Mouse (Mus musculus) erythroblast, embryonic 14.5 days (primary cell): ENCODE data around the gene Kif22. TPM values are rescaled to one million over a fixed set of nuclear protein-coding genes. Genes with fewer than 3 reads are reported as not detected.

Experiments used
- H3K27me3 ChIP-seq: 2 replicates; pipeline ENCODE4 v1.6.1; 2012; ENCODE audit warnings: inconsistent platforms; ENCODE audit not compliant: control insufficient read depth
- H3K36me3 ChIP-seq: 2 replicates; pipeline ENCODE4 v1.6.1; 2012; ENCODE audit warnings: mild to moderate bottlenecking, inconsistent platforms; ENCODE audit not compliant: control insufficient read depth
- H3K4me1 ChIP-seq: 2 replicates; pipeline ENCODE4 v1.6.1; 2012; ENCODE audit warnings: inconsistent platforms; ENCODE audit not compliant: control insufficient read depth
- H3K4me3 ChIP-seq: replicated peaks from 2 replicates; pipeline ENCODE3; 2012; ENCODE audit warnings: moderate library complexity, mild to moderate bottlenecking, inconsistent platforms
- H3K9me3 ChIP-seq: 2 replicates; pipeline ENCODE4 v1.6.1; 2012; ENCODE audit warnings: low read length, inconsistent platforms, mixed read lengths; ENCODE audit not compliant: control insufficient read depth
- GATA1 ChIP-seq: IDR thresholded peaks from 2 replicates; pipeline ENCODE4 v1.6.1; 2012; ENCODE audit warnings: low read length, inconsistent platforms, mixed read lengths
- TAL1 ChIP-seq: IDR thresholded peaks from 3 replicates; pipeline ENCODE4 v1.6.1; 2012; ENCODE audit warnings: low read length, inconsistent platforms, mixed read lengths
- polyA plus RNA-seq: library from polyadenylated mRNA; stranded (reverse); fragments of >175 nt; gene quantifications from 2 replicates; pipeline ENCODE4 v1.2.3, GENCODE M21; 2012

Kif22 gene
- polyA plus RNA-seq, 1 experiment = 23.7 TPM

DNA sequence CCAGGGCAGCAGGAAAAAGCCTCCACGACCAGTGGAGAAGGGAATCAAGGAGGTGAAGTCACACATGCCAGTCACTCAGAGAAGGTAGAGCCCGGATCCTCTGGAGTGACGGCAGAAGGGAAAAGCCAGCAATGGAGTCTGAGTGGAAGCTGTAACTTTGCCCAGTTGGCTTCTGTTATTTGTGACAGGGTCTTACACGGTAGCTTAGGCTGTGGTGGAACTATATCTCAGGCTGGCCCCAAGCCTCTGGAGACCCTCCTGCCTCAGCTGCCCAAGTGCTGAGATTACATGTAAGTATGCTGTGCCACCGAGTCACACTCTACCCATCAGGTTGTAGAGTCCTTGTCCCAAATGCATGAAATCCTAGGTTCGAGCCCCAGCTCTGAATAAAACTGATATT, 28.9 kb downstream of the Kif22 start:
- Histone ChIP-seq H3K27me3 (no peaks in the 10 kb centered on the region), H3K4me1 (peaks cover 83% of the 10 kb centered on the region), H3K9me3 (no peaks in the 10 kb centered on the region), H3K4me3 (peak overlapping the region; percentile 62), H3K36me3 (peaks cover 51% of the 10 kb centered on the region)
- TF ChIP-seq GATA1 = no peak
- no peak for TF ChIP-seq TAL1

GRCm38 (mm10) chr7:127012845-127013244, 29.4 kb downstream of the Kif22 start:
- Histone ChIP-seq H3K4me3 (no peak overlapping the region), H3K27me3 (no peaks in the 10 kb centered on the region), H3K4me1 (peaks cover 85% of the 10 kb centered on the region), H3K36me3 (peaks cover 51% of the 10 kb centered on the region), H3K9me3 (no peaks in the 10 kb centered on the region)
- TF ChIP-seq TAL1 (no peak), GATA1 (no peak)

DNA sequence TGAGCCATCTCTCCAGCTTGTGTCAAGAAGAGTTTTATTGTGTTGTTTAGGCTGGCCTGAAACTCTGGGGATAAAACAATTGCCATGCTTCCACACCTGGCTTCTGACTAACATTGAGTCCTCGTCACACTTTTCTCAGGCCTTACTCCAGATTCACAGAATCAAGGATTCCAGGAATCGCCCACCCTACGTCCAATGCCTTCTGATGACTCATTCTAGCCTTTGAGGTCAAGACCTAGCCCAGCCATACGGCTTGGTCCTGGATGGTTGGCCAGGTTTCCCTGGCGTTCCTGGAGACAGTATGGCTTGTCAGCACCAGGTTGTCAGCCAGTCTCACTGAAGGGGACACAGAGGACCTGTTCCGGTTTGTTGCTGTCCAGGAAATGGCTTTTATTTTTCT, 29.9 kb downstream of the Kif22 start:
- Histone ChIP-seq H3K9me3 (no peaks in the 10 kb centered on the region), H3K4me1 (peaks cover 85% of the 10 kb centered on the region), H3K36me3 (peaks cover 51% of the 10 kb centered on the region), H3K27me3 (no peaks in the 10 kb centered on the region), H3K4me3 (no peak overlapping the region)
- TF ChIP-seq GATA1 = no peak
- TF ChIP-seq TAL1 = no peak

GRCm38 (mm10) chr7:127011717-127012116, 30.6 kb downstream of the Kif22 start:
- no peak overlapping the region for H3K4me3 ChIP-seq

DNA sequence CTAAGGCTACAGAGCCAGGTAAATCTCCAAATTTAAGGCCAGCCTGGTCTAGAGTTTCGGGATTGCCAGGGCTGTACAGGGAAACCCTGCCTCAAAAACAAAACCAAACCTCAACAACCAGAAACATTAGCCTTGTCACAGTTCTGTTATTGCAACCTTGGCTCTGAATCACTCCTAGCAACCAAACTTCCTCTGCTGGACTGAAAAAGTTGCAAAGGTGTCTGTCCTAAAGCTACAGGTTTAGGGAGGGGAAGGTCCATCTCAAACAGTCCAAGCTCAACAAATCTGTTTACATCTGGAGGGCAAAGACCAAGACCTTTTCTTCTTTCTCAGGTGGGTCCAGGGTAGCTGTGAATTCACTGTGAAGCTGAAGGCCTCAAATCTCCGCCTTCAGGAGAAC, 31.2 kb downstream of the Kif22 start:
- H3K36me3 ChIP-seq = peaks cover 50% of the 10 kb centered on the region
- no peaks in the 10 kb centered on the region for H3K27me3 ChIP-seq
- TF ChIP-seq TAL1 = no peak
- TF ChIP-seq GATA1 = no peak
- no peak overlapping the region for H3K4me3 ChIP-seq
- no peaks in the 10 kb centered on the region for H3K9me3 ChIP-seq
- H3K4me1 ChIP-seq = peaks cover 79% of the 10 kb centered on the region

More at GRCm38 (mm10) chr7:127011717-127012116, 30.6 kb downstream of the Kif22 start:
- H3K27me3 ChIP-seq = no peaks in the 10 kb centered on the region
- H3K4me1 ChIP-seq = peaks cover 85% of the 10 kb centered on the region
- H3K36me3 ChIP-seq = peaks cover 51% of the 10 kb centered on the region
- TF ChIP-seq GATA1 = no peak
- no peak for TF ChIP-seq TAL1
- H3K9me3 ChIP-seq = no peaks in the 10 kb centered on the region

DNA sequence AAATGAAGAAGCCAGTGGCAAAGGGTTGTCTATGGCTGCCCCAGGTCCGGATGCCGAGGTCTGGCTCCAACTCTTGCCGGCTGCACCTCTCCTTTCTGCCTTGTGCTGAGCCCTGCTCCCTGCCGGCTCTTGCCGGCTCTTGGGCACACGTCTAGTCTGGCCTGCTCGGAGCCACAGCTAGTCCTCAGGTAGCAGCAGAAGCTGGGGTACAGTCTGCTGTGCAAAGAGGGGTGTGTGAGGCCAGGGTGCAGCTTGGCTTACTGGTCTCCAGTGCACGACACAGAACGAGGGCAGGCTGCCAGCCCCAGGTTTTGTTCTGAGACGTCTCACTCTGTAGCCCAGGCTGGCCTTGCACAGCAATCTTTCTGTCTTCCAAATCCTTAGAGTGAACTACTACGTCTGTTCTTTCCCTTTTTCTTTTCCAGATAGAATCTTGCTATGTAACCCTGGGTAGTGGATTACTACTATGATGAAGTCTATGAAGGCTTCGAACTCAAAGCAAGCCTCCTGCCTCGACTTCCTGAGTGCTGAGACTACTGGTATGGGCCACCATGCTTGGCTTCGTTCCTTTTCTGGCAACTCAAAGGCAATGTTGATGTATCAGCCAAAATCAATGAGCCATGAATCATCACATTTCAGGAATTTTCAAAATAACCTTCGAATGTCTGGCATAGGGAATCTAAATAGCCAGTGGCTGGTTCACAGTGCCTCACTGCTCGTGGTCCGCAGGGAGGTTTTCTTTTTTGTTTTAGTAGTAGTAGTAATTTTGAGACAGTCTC, 32.8 kb downstream of the Kif22 start:
- Histone ChIP-seq H3K9me3 (no peaks in the 10 kb centered on the region), H3K36me3 (peaks cover 35% of the 10 kb centered on the region), H3K4me1 (peaks cover 68% of the 10 kb centered on the region), H3K4me3 (no peak overlapping the region), H3K27me3 (no peaks in the 10 kb centered on the region)
- TF ChIP-seq GATA1 (no peak), TAL1 (no peak)

GRCm38 (mm10) chr7:127008239-127009019, 33.8 kb downstream of the Kif22 start:
- peak overlapping the region; percentile 30 for H3K4me3 ChIP-seq
- TF ChIP-seq TAL1 = no peak
- TF ChIP-seq GATA1 = no peak
- H3K4me1 ChIP-seq = peaks cover 60% of the 10 kb centered on the region
- peaks cover 26% of the 10 kb centered on the region for H3K36me3 ChIP-seq
- no peaks in the 10 kb centered on the region for H3K9me3 ChIP-seq
- no peaks in the 10 kb centered on the region for H3K27me3 ChIP-seq

DNA sequence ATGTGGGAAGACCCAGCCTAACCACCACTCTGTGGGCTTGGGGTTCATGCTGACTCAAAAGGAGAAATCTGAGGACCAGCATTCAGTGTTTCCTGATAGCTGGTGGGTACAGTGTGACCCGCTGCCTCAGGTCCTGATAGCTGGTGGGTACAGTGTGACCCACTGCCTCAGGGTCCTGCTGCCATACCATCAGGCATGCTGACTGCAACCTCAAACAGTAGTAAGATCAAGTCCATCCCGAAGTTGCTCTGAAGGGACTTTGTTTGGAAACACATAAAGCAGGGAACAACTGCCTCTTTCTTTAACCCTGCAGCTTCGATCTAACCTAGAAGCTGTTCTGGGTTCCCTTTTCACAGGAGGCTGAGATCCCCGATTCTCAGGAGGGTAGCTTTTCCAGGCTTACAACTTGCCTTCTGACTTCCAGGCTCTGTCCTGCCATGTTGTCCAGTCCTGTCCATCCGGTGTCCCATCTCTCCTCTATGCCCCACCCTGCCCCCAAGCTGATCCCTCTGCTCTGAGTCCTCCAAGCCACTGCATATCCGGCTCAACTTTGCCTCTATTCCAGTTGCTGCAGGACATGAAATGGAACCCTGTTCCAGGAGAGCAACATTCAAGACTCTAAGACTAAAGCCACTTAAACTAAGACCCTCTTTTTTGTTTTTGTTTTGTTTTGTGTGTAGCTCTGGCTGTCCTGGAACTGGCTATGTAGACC, 34.8 kb downstream of the Kif22 start:
- no peak overlapping the region for H3K4me3 ChIP-seq
- no peak for TF ChIP-seq GATA1
- no peak for TF ChIP-seq TAL1
- H3K36me3 ChIP-seq = peaks cover 18% of the 10 kb centered on the region
- H3K9me3 ChIP-seq = no peaks in the 10 kb centered on the region
- H3K27me3 ChIP-seq = no peaks in the 10 kb centered on the region
- H3K4me1 ChIP-seq = peaks cover 52% of the 10 kb centered on the region

GRCm38 (mm10) chr7:127004122-127004875, 38.0 kb downstream of the Kif22 start:
- Histone ChIP-seq H3K4me3 (no peak overlapping the region), H3K36me3 (peaks cover 2% of the 10 kb centered on the region), H3K4me1 (peaks cover 31% of the 10 kb centered on the region), H3K27me3 (no peaks in the 10 kb centered on the region), H3K9me3 (no peaks in the 10 kb centered on the region)
- TF ChIP-seq TAL1 (no peak), GATA1 (no peak)
